7 mouse cellular contexts compared by ENCODE assay signal in genomic region chr16:74411021-74411420, GRCm38 (mm10). TPM values are rescaled to one million over a fixed set of nuclear protein-coding genes. Genes with fewer than 3 reads are reported as not detected.
DNase-seq lines count a peak whose midpoint lies in the region; ATAC-seq lines count a peak whose summit lies in the region.

No protein-coding gene starts in this region.

- peak; percentile 6; the same call in 1 of the 2 replicates for ATAC-seq in limb, embryonic 12.5 days (ENCODE audit: insufficient number of reproducible peaks, insufficient read depth, low FRiP score, low TSS enrichment, low read depth)
- ATAC-seq in neural tube, embryonic 14.5 days (ENCODE audit: low read depth), result no peak
- no peak for ATAC-seq in megakaryocyte-erythroid progenitor cell, adult 5-6 weeks (replicated peaks; ENCODE audit: low FRiP score, low TSS enrichment, poor library complexity, severe bottlenecking)

- DNase-seq in left cerebral cortex, postnatal 4 days, result peak; percentile 15
- DNase-seq in left cerebral cortex, postnatal 36 days (ENCODE audit: low spot score in 2 of 2), result no peak
- DNase-seq in forebrain, embryonic 10.5 days (ENCODE audit: extremely low spot score, low spot score), result no peak
- no peak for DNase-seq in spleen, postnatal 36 days (ENCODE audit: low spot score in 2 of 2)

- no peaks in the 10 kb centered on the region for H3K36me3 ChIP-seq in forebrain, embryonic 10.5 days (replicated peaks)
- no peaks in the 10 kb centered on the region for H3K36me3 ChIP-seq in limb, embryonic 12.5 days
- H3K36me3 ChIP-seq in neural tube, embryonic 14.5 days (ENCODE audit: control insufficient read depth, insufficient read depth, low read length), result no peaks in the 10 kb centered on the region

- peak overlapping the region; percentile 89 for H3K27ac ChIP-seq in forebrain, embryonic 10.5 days
- H3K27ac ChIP-seq in limb, embryonic 12.5 days, result peak overlapping the region; percentile 95
- peak overlapping the region; percentile 91 for H3K27ac ChIP-seq in neural tube, embryonic 14.5 days (ENCODE audit: low read depth, low read length)

- H3K9ac ChIP-seq in limb, embryonic 12.5 days (replicated peaks), result peak overlapping the region; percentile 78
- peak overlapping the region; percentile 77 for H3K9ac ChIP-seq in neural tube, embryonic 14.5 days (replicated peaks; ENCODE audit: low read depth, low read length)

- peaks cover 35% of the 10 kb centered on the region for H3K4me1 ChIP-seq in forebrain, embryonic 10.5 days
- H3K4me1 ChIP-seq in limb, embryonic 12.5 days (replicated peaks), result 0 out of 2 replicates have a peak, but pooled peaks cover 7% of the 10 kb centered on the region
- no peaks in the 10 kb centered on the region for H3K4me1 ChIP-seq in neural tube, embryonic 14.5 days (ENCODE audit: control insufficient read depth, insufficient read depth, low read length)

- H3K9me3 ChIP-seq in forebrain, embryonic 10.5 days, result no peaks in the 10 kb centered on the region
- H3K9me3 ChIP-seq in limb, embryonic 12.5 days, result no peaks in the 10 kb centered on the region
- H3K9me3 ChIP-seq in neural tube, embryonic 14.5 days (ENCODE audit: control insufficient read depth, low read length), result no peaks in the 10 kb centered on the region

- intact Hi-C loops in left cerebral cortex, postnatal 4 days (cut with DNase I), result loop anchor here (5.0 kb wide), 2 partner anchors 1309 to 1414 kb away; no protein-coding TSS in a partner anchor
- intact Hi-C loops in left cerebral cortex, postnatal 36 days (cut with DNase I), result loop anchor here (5.0 to 10.0 kb wide), 4 partner anchors 274 to 1414 kb away; no protein-coding TSS in a partner anchor

- peaks cover 13% of the 10 kb centered on the region for H3K27me3 ChIP-seq in forebrain, embryonic 10.5 days (ENCODE audit: poor library complexity, severe bottlenecking)
- H3K27me3 ChIP-seq in limb, embryonic 12.5 days, result no peaks in the 10 kb centered on the region
- H3K27me3 ChIP-seq in neural tube, embryonic 14.5 days (ENCODE audit: control insufficient read depth, insufficient read depth, low read length), result no peaks in the 10 kb centered on the region

- peak overlapping the region; percentile 70 for H3K4me3 ChIP-seq in forebrain, embryonic 10.5 days
- H3K4me3 ChIP-seq in limb, embryonic 12.5 days (replicated peaks), result peak overlapping the region; percentile 65
- H3K4me3 ChIP-seq in neural tube, embryonic 14.5 days (ENCODE audit: low read depth, low read length), result peak overlapping the region; percentile 60

- peak overlapping the region; percentile 73 for H3K4me2 ChIP-seq in limb, embryonic 12.5 days
- peak overlapping the region; percentile 90 for H3K4me2 ChIP-seq in neural tube, embryonic 14.5 days (ENCODE audit: low read depth, low read length)

- WGBS in forebrain, embryonic 10.5 days, result under 1% methylated on average over 16 of the region's 16 CpGs
- 0% methylated on average over 16 of the region's 16 CpGs for WGBS in limb, embryonic 12.5 days
- under 1% methylated on average over 16 of the region's 16 CpGs for WGBS in neural tube, embryonic 14.5 days

RNA-seq across cellular contexts. Expression of gene Robo2, which starts 0.6 kb away (rescaled TPM):
- 100 to 1,000 TPM; 222 to 248 TPM for total RNA-seq in left cerebral cortex, postnatal 4 days (2021)
- 100 to 1,000 TPM; 131 to 153 TPM for total RNA-seq in left cerebral cortex, postnatal 36 days (2021)
- polyA plus RNA-seq in forebrain, embryonic 10.5 days (2016; fragmentation: Nextera tagmentation; extraction: Ambion mirVana), result 14.2 and 14.4 TPM in 2 replicates
- 102 and 106 TPM in 2 replicates for polyA plus RNA-seq in limb, embryonic 12.5 days (2016; fragmentation: Nextera tagmentation; extraction: Ambion mirVana)
- 165 and 168 TPM in 2 replicates for polyA plus RNA-seq in neural tube, embryonic 14.5 days (2014; fragmentation: Nextera tagmentation; extraction: Ambion mirVana)
- not detected in 2 replicates for total RNA-seq in megakaryocyte-erythroid progenitor cell, adult 5-6 weeks (2014; fragmentation: Nextera tagmentation)
- not detected in 2 replicates for total RNA-seq in megakaryocyte-erythroid progenitor cell, adult 5-6 weeks (2017)

Comparison
In these comparisons a context has a peak if more than half of its experiments do, and no peak if none do; other contexts are left out.
1. RNA of gene Robo2, which starts 0.6 kb away (total RNA-seq): 222 to 248 TPM in left cerebral cortex, postnatal 4 days and 131 to 153 TPM in left cerebral cortex, postnatal 36 days; not detected in megakaryocyte-erythroid progenitor cell, adult 5-6 weeks; every median in the first group is over 100 times any median in the second.
2. Peak in every context shown above with its lines, with median percentiles within 50 percentile points of each other: H3K27ac ChIP-seq and H3K4me3 ChIP-seq.